Mouse (Mus musculus) layer of hippocampus, postnatal 14 days (tissue): ENCODE measurements around the gene Pip4k2c. TPM values are rescaled to one million over a fixed set of nuclear protein-coding genes. Genes with fewer than 3 reads are reported as not detected.
A peak's percentile ranks its signal among the peaks of the same experiment; 100 is the strongest.
"Not testable (repeated sequence)": the region's sequence is repeated elsewhere in the genome, so short reads cannot be mapped to it uniquely, and the experiment has no call there.

ENCODE experiments used
- DNase-seq, 2 experiments: peaks; one replicate each; pipeline ENCODE4 v3.0.0; 2021 to 2022; ENCODE audit warnings: low spot score in 2 of 2, mixed read lengths in 1 of 2
- total RNA-seq, 2 experiments: library from RNA; stranded (reverse); gene quantifications; 2 replicates each; pipeline ENCODE4 v1.2.3; 2021

Gene Pip4k2c
- total RNA-seq, 2 experiments from 2014 or later: 65.7 to 69.2 TPM

- DNase-seq: no peak
Measured at GRCm38 (mm10) chr10:127210961-127211405, 402 bp downstream of the Pip4k2c start.

- no peak for DNase-seq
Measured at GRCm38 (mm10) chr10:127209928-127210570, 1.3 kb downstream of the Pip4k2c start.

- DNase-seq: no peak
Measured at GRCm38 (mm10) chr10:127208921-127209320, 2.5 kb downstream of the Pip4k2c start.

- DNase-seq: no peak
Measured at GRCm38 (mm10) chr10:127205373-127205772, 6.0 kb downstream of the Pip4k2c start.

- DNase-seq: no peak
Measured at GRCm38 (mm10) chr10:127204589-127204988, 6.8 kb downstream of the Pip4k2c start.

- no peak for DNase-seq
Measured at GRCm38 (mm10) chr10:127203106-127203505, 8.3 kb downstream of the Pip4k2c start.

GRCm38 (mm10) chr10:127200279-127200678 is 11.1 kb downstream of the Pip4k2c start:
- DNase-seq: no peak

GRCm38 (mm10) chr10:127199474-127199873 is 11.9 kb downstream of the Pip4k2c start:
- DNase-seq: no peak

GRCm38 (mm10) chr10:127199068-127199467 is 12.3 kb downstream of the Pip4k2c start:
- no peak for DNase-seq

GRCm38 (mm10) chr10:127198492-127198891 is 12.9 kb downstream of the Pip4k2c start:
- DNase-seq: no peak

- no peak for DNase-seq
Measured at GRCm38 (mm10) chr10:127197505-127198110, 13.8 kb downstream of the Pip4k2c start.

- no peak for DNase-seq
Measured at GRCm38 (mm10) chr10:127197104-127197503, 14.3 kb downstream of the Pip4k2c start.

GRCm38 (mm10) chr10:127196392-127196791 is 15.0 kb downstream of the Pip4k2c start:
- peak in 1 of 2 experiments; percentile 69 for DNase-seq

- no peak for DNase-seq
Measured at GRCm38 (mm10) chr10:127195328-127196129, 15.9 kb downstream of the Pip4k2c start, which contains the start of gene Dtx3. TSS of gene Dtx3 (minus strand) at chr10:127195728.

GRCm38 (mm10) chr10:127194428-127195327 is 16.7 kb downstream of the Pip4k2c start:
- DNase-seq: no peak

- DNase-seq: no peak
Measured at GRCm38 (mm10) chr10:127193011-127193410, 18.4 kb downstream of the Pip4k2c start.

- not testable (repeated sequence) for DNase-seq
Measured at GRCm38 (mm10) chr10:127192057-127192328, 19.4 kb downstream of the Pip4k2c start.

GRCm38 (mm10) chr10:127191191-127192056 is 20.0 kb downstream of the Pip4k2c start:
- no peak for DNase-seq

- no peak for DNase-seq
Measured at GRCm38 (mm10) chr10:127190398-127191190, 20.8 kb downstream of the Pip4k2c start.
